Mouse (Mus musculus) myocyte (in vitro differentiated cells): ENCODE measurements around the gene Ube2t. TPM values are rescaled to one million over a fixed set of nuclear protein-coding genes. Genes with fewer than 3 reads are reported as not detected.

Source experiments
- H3K27me3 ChIP-seq: one replicate; pipeline ENCODE4 v1.6.1; 2011; ENCODE audit not compliant: control insufficient read depth, insufficient read depth, insufficient read length
- H3K36me3 ChIP-seq: one replicate; pipeline ENCODE4 v1.6.1; 2011; ENCODE audit not compliant: control insufficient read depth, insufficient read depth
- H3K4me2 ChIP-seq: one replicate; pipeline ENCODE4 v1.6.1; 2011; ENCODE audit warnings: low read depth, control low read depth
- H3K4me3 ChIP-seq: one replicate; pipeline ENCODE4 v1.5.1; 2011; ENCODE audit warnings: mild to moderate bottlenecking, control low read depth, moderate library complexity
- H3K79me2 ChIP-seq: one replicate; pipeline ENCODE4 v1.6.1; 2011; ENCODE audit not compliant: control insufficient read depth, insufficient read depth
- H3ac ChIP-seq: one replicate; pipeline ENCODE4 v1.6.1; 2011; ENCODE audit not compliant: control insufficient read depth, insufficient read length
- CEBPB ChIP-seq: IDR thresholded peaks from 2 replicates; pipeline ENCODE4 v1.6.1; 2011; ENCODE audit warnings: mild to moderate bottlenecking, moderate library complexity; ENCODE audit not compliant: poor library complexity, insufficient read depth, severe bottlenecking
- E2F4 ChIP-seq: IDR thresholded peaks from one replicate; pipeline ENCODE4 v1.6.1; 2011; ENCODE audit warnings: mild to moderate bottlenecking, control low read depth, moderate library complexity; ENCODE audit not compliant: insufficient read depth
- MAX ChIP-seq: IDR thresholded peaks from one replicate; pipeline ENCODE4 v1.6.1; 2011; ENCODE audit warnings: low read depth, mild to moderate bottlenecking, control low read depth
- MYOD1 ChIP-seq, 3 experiments: IDR thresholded peaks; one replicate each; pipeline ENCODE4 v1.6.1; 2011; ENCODE audit warnings: control low read depth in 2 of 3, low read depth in 2 of 3, mild to moderate bottlenecking in 2 of 3, moderate library complexity in 1 of 3; ENCODE audit not compliant: insufficient read length in 2 of 3, control insufficient read depth in 1 of 3
- MYOG ChIP-seq, 3 experiments: IDR thresholded peaks; one replicate each; pipeline ENCODE4 v1.6.1; 2011; ENCODE audit warnings: control low read depth in 2 of 3, low read depth in 2 of 3, mild to moderate bottlenecking in 2 of 3; ENCODE audit not compliant: insufficient read length in 2 of 3, control insufficient read depth in 1 of 3, insufficient read depth in 1 of 3
- POLR2A ChIP-seq: IDR thresholded peaks from one replicate; pipeline ENCODE4 v1.6.1; 2011; ENCODE audit warnings: low read depth, mild to moderate bottlenecking, control low read depth, moderate library complexity; ENCODE audit not compliant: insufficient read length
- POLR2AphosphoS2 ChIP-seq: IDR thresholded peaks from one replicate; pipeline ENCODE4 v1.6.1; 2011; ENCODE audit warnings: low read depth, control low read depth; ENCODE audit not compliant: insufficient read length
- REST ChIP-seq: IDR thresholded peaks from one replicate; pipeline ENCODE4 v1.6.1; 2011; ENCODE audit warnings: mild to moderate bottlenecking, control low read depth, moderate library complexity; ENCODE audit not compliant: insufficient read depth, insufficient read length
- SRF ChIP-seq: IDR thresholded peaks from one replicate; pipeline ENCODE4 v1.6.1; 2011; ENCODE audit warnings: low read depth; ENCODE audit not compliant: control insufficient read depth, insufficient read length
- TCF12 ChIP-seq: IDR thresholded peaks from one replicate; pipeline ENCODE4 v1.6.1; 2011; ENCODE audit warnings: mild to moderate bottlenecking, control low read depth; ENCODE audit not compliant: poor library complexity, insufficient read depth, severe bottlenecking
- TCF3 ChIP-seq: IDR thresholded peaks from one replicate; pipeline ENCODE4 v1.6.1; 2011; ENCODE audit warnings: low read depth, control low read depth; ENCODE audit not compliant: insufficient read length
- USF1 ChIP-seq: IDR thresholded peaks from one replicate; pipeline ENCODE4 v1.6.1; 2011; ENCODE audit warnings: low read depth, mild to moderate bottlenecking, control low read depth, moderate library complexity
- polyA plus RNA-seq: library from polyadenylated mRNA; unstranded; fragments of >200 nt; fragmentation: generic; extraction: Trizol; gene quantifications from one replicate; pipeline ENCODE4 v1.2.1, GENCODE M21; 2012; ENCODE audit warnings: missing spikeins

Ube2t gene
- polyA plus RNA-seq, 1 experiment: 4.0 TPM

- no peak overlapping the region for H3K4me3 ChIP-seq
- TF ChIP-seq TCF12: no peak
- no peaks in the 10 kb centered on the region for H3K27me3 ChIP-seq
- no peak overlapping the region for H3K4me2 ChIP-seq
- H3K36me3 ChIP-seq: no peaks in the 10 kb centered on the region
- H3ac ChIP-seq: no peak overlapping the region
- peaks cover 15% of the 10 kb centered on the region for H3K79me2 ChIP-seq
These were observed 12.4 kb upstream of the Ube2t start for GRCm38 (mm10) chr1:134949946-134950345.

- no peaks in the 10 kb centered on the region for H3K27me3 ChIP-seq
- H3K4me3 ChIP-seq: peak overlapping the region; percentile 74
- peaks cover 16% of the 10 kb centered on the region for H3K79me2 ChIP-seq
- TF ChIP-seq REST (no peak), USF1 (no peak), TCF3 (no peak), SRF (no peak), MAX (no peak), MYOD1 (IDR thresholded peaks at IDR 0.05; ENCODE audit: control insufficient read depth in 1 of 3, insufficient read length in 2 of 3, low read depth in 2 of 3) (no peak), CEBPB (no peak), POLR2AphosphoS2 (no peak), E2F4 (no peak), POLR2A (no peak), TCF12 (no peak), MYOG (IDR thresholded peaks at IDR 0.05; ENCODE audit: control insufficient read depth in 1 of 3, insufficient read depth in 1 of 3, insufficient read length in 2 of 3, low read depth in 2 of 3) (no peak)
- no peaks in the 10 kb centered on the region for H3K36me3 ChIP-seq
- H3K4me2 ChIP-seq: peak overlapping the region; percentile 95
- peak overlapping the region; percentile 79 for H3ac ChIP-seq
These were observed 7.2 kb upstream of the Ube2t start for GRCm38 (mm10) chr1:134955050-134955636.

- Histone ChIP-seq H3K27me3 (no peaks in the 10 kb centered on the region), H3K79me2 (peaks cover 16% of the 10 kb centered on the region), H3K4me2 (peak within 1 kb of the TSS; percentile 95), H3ac (peak within 1 kb of the TSS; percentile 79), H3K4me3 (peak within 1 kb of the TSS; percentile 74), H3K36me3 (no peaks in the 10 kb centered on the region)
- peak; percentile 65 for TF ChIP-seq SRF
- TF ChIP-seq USF1: no peak
- TF ChIP-seq E2F4: no peak
- TF ChIP-seq MYOG (IDR thresholded peaks at IDR 0.05; ENCODE audit: control insufficient read depth in 1 of 3, insufficient read depth in 1 of 3, insufficient read length in 2 of 3, low read depth in 2 of 3): peak in 2 of 3 experiments; percentile 6 to 21
- TF ChIP-seq MYOD1 (IDR thresholded peaks at IDR 0.05; ENCODE audit: control insufficient read depth in 1 of 3, insufficient read length in 2 of 3, low read depth in 2 of 3): peak in 2 of 3 experiments; percentile 20 to 57
- no peak for TF ChIP-seq MAX
- TF ChIP-seq POLR2AphosphoS2: peak; percentile 80
- TF ChIP-seq POLR2A: peak; percentile 85
These were observed 6.7 kb upstream of the Ube2t start, which contains the start of gene Ppp1r12b for GRCm38 (mm10) chr1:134955637-134956176. Gene Ppp1r12b (minus strand): TSS chr1:134955942.

GRCm38 (mm10) chr1:134960634-134961033, 1.7 kb upstream of the Ube2t start:
- H3K79me2 ChIP-seq: no peaks in the 10 kb centered on the region
- H3K4me3 ChIP-seq: no peak overlapping the region

GRCm38 (mm10) chr1:134962821-134963220, 456 bp downstream of the Ube2t start:
- no peaks in the 10 kb centered on the region for H3K36me3 ChIP-seq
- TF ChIP-seq E2F4 (no peak), TCF12 (no peak), REST (no peak), CEBPB (no peak), POLR2AphosphoS2 (no peak), TCF3 (no peak), MAX (no peak), MYOG (IDR thresholded peaks at IDR 0.05; ENCODE audit: control insufficient read depth in 1 of 3, insufficient read depth in 1 of 3, insufficient read length in 2 of 3, low read depth in 2 of 3) (no peak), SRF (no peak), USF1 (no peak), MYOD1 (IDR thresholded peaks at IDR 0.05; ENCODE audit: control insufficient read depth in 1 of 3, insufficient read length in 2 of 3, low read depth in 2 of 3) (no peak), POLR2A (no peak)
- peak overlapping the region; percentile 45 for H3K4me3 ChIP-seq
- no peaks in the 10 kb centered on the region for H3K79me2 ChIP-seq
- H3K27me3 ChIP-seq: no peaks in the 10 kb centered on the region
- H3ac ChIP-seq: no peak overlapping the region
- peak overlapping the region; percentile 74 for H3K4me2 ChIP-seq

More at GRCm38 (mm10) chr1:134960634-134961033, 1.7 kb upstream of the Ube2t start:
- TF ChIP-seq REST (no peak), MAX (no peak), CEBPB (no peak), MYOD1 (IDR thresholded peaks at IDR 0.05; ENCODE audit: control insufficient read depth in 1 of 3, insufficient read length in 2 of 3, low read depth in 2 of 3) (no peak), TCF3 (no peak), SRF (no peak), E2F4 (no peak), POLR2AphosphoS2 (no peak), POLR2A (no peak)
- Histone ChIP-seq H3K36me3 (no peaks in the 10 kb centered on the region), H3K27me3 (no peaks in the 10 kb centered on the region), H3ac (no peak overlapping the region), H3K4me2 (no peak overlapping the region)
